Mouse (Mus musculus) MEL (cell line): ENCODE results near the gene Gpr19.

Experiments
- CHD1 ChIP-seq: IDR thresholded peaks from 2 replicates; pipeline ENCODE4 v1.6.1; 2012; ENCODE audit warnings: low read depth, mild to moderate bottlenecking, inconsistent platforms, low read length, improper control_type of control experiment
- CTCF ChIP-seq, 3 experiments: IDR thresholded peaks in 2 of 3; conservative IDR thresholded peaks in 1 of 3; 2 replicates each; pipeline ENCODE4 v1.5.1; 2011 to 2012; ENCODE audit warnings: low read length in 3 of 3, low read depth in 2 of 3, mild to moderate bottlenecking in 2 of 3, improper control_type of control experiment in 1 of 3, inconsistent platforms in 1 of 3, mixed read lengths in 1 of 3, moderate library complexity in 1 of 3; ENCODE audit not compliant: control insufficient read depth in 1 of 3, insufficient read depth in 1 of 3, poor library complexity in 1 of 3, severe bottlenecking in 1 of 3
- E2F4 ChIP-seq: IDR thresholded peaks from 2 replicates; pipeline ENCODE4 v1.6.1; 2011; ENCODE audit warnings: low read depth, low read length, improper control_type of control experiment, borderline replicate concordance
- GATA1 ChIP-seq: IDR thresholded peaks from 2 replicates; pipeline ENCODE4 v1.6.1; 2011; ENCODE audit warnings: low read depth, low read length, improper control_type of control experiment
- HCFC1 ChIP-seq: IDR thresholded peaks from 2 replicates; pipeline ENCODE4 v1.6.1; 2012; ENCODE audit warnings: low read depth, mild to moderate bottlenecking, inconsistent platforms, low read length, improper control_type of control experiment, moderate library complexity
- MAFK ChIP-seq: IDR thresholded peaks from 2 replicates; pipeline ENCODE4 v1.6.1; 2011; ENCODE audit warnings: low read depth, mild to moderate bottlenecking, low read length, improper control_type of control experiment, borderline replicate concordance
- POLR2A ChIP-seq, 2 experiments: IDR thresholded peaks; 2 replicates each; pipeline ENCODE4 v1.6.1; 2011 to 2012; ENCODE audit warnings: low read length in 2 of 2, mild to moderate bottlenecking in 2 of 2, control low read depth in 1 of 2, improper control_type of control experiment in 1 of 2, low read depth in 1 of 2, moderate library complexity in 1 of 2; ENCODE audit not compliant: control insufficient read depth in 1 of 2, insufficient read depth in 1 of 2, poor library complexity in 1 of 2
- POLR2AphosphoS5 ChIP-seq: IDR thresholded peaks from 2 replicates; pipeline ENCODE4 v1.6.1; 2012; ENCODE audit warnings: low read depth, borderline replicate concordance, mild to moderate bottlenecking, inconsistent platforms, low read length, moderate library complexity, mixed read lengths
- SMC3 ChIP-seq: IDR thresholded peaks from 2 replicates; pipeline ENCODE4 v1.6.1; 2011; ENCODE audit warnings: low read depth, low read length, improper control_type of control experiment
- TAL1 ChIP-seq: IDR thresholded peaks from 2 replicates; pipeline ENCODE4 v1.6.1; 2012; ENCODE audit warnings: mild to moderate bottlenecking, inconsistent platforms, low read length, moderate library complexity, mixed read lengths
- TBP ChIP-seq: IDR thresholded peaks from 2 replicates; pipeline ENCODE4 v1.8.0; 2011; ENCODE audit warnings: low read depth, low read length, improper control_type of control experiment
- USF1 ChIP-seq: IDR thresholded peaks from 2 replicates; pipeline ENCODE4 v1.6.1; 2014; ENCODE audit warnings: low read depth, mild to moderate bottlenecking, inconsistent platforms, low read length, improper control_type of control experiment, moderate library complexity
- ZKSCAN1 ChIP-seq: IDR thresholded peaks from 2 replicates; pipeline ENCODE4 v1.6.1; 2012; ENCODE audit warnings: low read depth, mild to moderate bottlenecking, inconsistent platforms, low read length, improper control_type of control experiment, moderate library complexity

DNA sequence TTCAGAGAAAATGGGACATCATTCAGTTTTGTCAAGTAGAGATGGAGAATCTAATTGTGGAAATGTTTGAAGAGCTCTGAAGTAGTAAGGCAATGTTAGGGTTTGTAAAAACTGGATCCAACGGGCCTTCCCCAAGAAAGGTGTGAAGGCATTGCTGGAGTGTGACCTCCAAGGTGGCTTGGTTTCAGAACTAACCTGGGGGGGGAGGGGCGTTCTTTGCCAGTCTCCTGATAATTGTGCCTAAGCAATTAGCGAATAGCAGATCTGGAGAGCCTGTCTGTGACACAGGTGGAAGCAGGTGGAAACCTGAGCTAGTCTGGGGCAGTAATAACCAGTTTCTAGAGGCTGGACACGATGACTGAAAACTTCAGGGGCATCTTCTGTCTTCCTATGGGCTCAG, 52.7 kb downstream of the Gpr19 start:
- TF ChIP-seq GATA1 = no peak
- no peak for TF ChIP-seq MAFK
- TF ChIP-seq TAL1 = no peak
- no peak for TF ChIP-seq USF1
- TF ChIP-seq SMC3 = no peak
- no peak for TF ChIP-seq POLR2A (IDR thresholded peaks at IDR 0.05; ENCODE audit: control insufficient read depth in 1 of 2, insufficient read depth in 1 of 2, low read depth in 1 of 2, low read length in 2 of 2, poor library complexity in 1 of 2)
- no peak for TF ChIP-seq POLR2AphosphoS5
- no peak for TF ChIP-seq CHD1
- TF ChIP-seq TBP = no peak
- TF ChIP-seq CTCF (IDR thresholded peaks at IDR 0.05 in 2 of 3, conservative IDR thresholded peaks at IDR 0.05 in 1 of 3; ENCODE audit: control insufficient read depth in 1 of 3, insufficient read depth in 1 of 3, low read depth in 2 of 3, low read length in 3 of 3, poor library complexity in 1 of 3, severe bottlenecking in 1 of 3) = no peak
- no peak for TF ChIP-seq E2F4
- no peak for TF ChIP-seq ZKSCAN1
- TF ChIP-seq HCFC1 = no peak
